Mouse (Mus musculus): ENCODE results near the gene Arhgef9.

DNA sequence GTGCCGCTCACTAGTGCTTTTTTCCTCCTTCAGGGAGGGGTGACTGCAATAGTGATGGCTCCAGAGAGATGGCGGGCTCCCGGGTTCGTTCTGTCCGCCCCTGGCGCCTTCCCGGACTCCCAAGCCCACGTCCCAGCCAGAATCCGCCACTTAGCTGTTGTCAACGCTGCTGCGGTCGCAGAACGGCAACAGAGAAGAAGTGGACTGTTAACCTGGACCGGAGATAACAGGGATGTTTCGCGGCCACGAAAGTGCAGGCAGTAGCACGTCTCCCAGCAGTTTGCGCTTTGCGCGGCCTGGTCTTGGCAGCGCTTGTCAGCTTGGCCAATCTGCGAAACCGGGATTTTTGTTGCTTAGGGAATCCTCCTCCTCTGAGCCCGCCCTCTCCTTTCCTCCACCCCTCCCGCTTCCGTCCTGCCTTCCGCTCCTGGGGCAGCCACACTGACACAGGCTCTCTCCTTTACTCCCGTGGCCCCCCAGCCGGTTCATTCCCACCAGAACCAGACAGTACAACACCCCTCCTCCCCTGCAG is 170.2 kb downstream of the Arhgef9 start, which contains the start of gene Spin4:
- TF ChIP-seq CTCF (conservative IDR thresholded peaks at IDR 0.05 in 1 of 2, IDR thresholded peaks at IDR 0.05 in 1 of 2; ENCODE audit: low read depth in 2 of 2, low read length in 2 of 2) (no peak), IRF4 (IDR thresholded peaks at IDR 0.05; ENCODE audit: low read depth, low read length) (no peak), EP300 (IDR thresholded peaks at IDR 0.05; ENCODE audit: low read length) (no peak)

All from CH12.LX (cell line).